Mouse (Mus musculus) layer of hippocampus, postnatal 10 days (tissue): ENCODE results near the gene Adarb1. TPM values are rescaled to one million over a fixed set of nuclear protein-coding genes. Genes with fewer than 3 reads are reported as not detected.
"Not testable (repeated sequence)": the region's sequence is repeated elsewhere in the genome, so short reads cannot be mapped to it uniquely, and the experiment has no call there.

Experiments
- DNase-seq, 2 experiments: peaks; one replicate each; pipeline ENCODE4 v3.0.0; 2021; ENCODE audit warnings: low spot score in 2 of 2
- total RNA-seq, 2 experiments: library from RNA; stranded (reverse); gene quantifications; 2 replicates each; pipeline ENCODE4 v1.2.3; 2021

Gene Adarb1
- total RNA-seq, 2 experiments from 2014 or later, result 72.1 to 77.3 TPM

DNA sequence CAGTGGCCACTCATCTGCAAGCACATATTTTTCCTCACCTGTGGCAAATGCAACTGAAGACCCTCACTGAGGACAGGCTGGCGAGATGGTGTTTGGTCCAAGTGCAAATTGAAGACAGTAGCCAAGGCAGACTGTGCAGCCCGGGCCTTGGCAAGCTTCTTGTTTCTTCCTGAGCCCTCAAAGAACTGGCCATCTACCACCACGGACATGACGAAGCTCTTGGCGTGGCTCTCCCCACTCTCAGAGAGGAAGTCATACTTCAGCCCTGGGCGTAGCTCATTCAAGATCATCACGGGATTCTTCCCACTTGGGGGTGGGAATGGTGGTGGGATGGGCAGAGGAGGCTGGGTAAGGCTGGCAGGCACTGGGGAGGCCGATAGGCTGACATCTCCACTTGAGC, 96.5 kb downstream of the Adarb1 start:
- DNase-seq, result no peak

DNA sequence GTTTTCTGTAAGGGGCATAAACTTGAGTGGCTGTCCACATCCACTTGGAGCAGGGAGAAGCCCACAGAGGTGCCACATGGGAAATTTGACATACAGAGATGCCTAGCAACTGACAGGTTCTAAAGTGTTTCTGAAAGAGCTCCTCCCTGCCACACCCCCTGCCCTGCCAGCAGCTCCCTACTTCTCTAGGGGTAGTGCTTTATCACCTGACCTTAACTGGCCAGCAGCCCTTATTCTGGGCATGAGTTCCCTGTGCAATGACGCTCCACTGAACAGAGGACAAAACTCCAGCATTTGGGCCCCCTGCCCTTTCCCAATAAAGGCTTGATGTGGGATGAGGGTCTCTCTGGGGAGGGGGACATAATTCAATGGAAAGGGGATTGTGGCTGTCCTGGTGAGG, 97.1 kb downstream of the Adarb1 start:
- no peak for DNase-seq

DNA sequence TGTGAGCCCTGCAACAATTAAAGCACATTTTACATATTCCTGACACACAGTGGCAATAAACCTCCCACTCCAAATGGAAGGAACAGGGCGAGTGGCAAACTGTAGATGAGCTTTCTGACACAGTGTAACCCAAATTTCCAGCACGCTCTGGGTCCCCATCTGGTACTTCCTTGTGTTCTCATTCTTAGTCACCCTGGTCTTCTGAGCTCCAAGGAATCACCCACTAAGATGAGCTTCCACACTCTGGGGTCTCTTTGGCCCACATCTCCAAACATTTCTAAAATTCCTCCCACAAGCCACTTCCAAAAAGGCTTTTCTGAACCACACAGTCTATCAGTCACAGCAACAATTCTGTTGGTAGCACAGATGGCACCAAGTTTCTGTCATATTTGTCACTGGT, 102.4 kb downstream of the Adarb1 start:
- peak in 1 of 2 experiments; percentile 36 for DNase-seq

DNA sequence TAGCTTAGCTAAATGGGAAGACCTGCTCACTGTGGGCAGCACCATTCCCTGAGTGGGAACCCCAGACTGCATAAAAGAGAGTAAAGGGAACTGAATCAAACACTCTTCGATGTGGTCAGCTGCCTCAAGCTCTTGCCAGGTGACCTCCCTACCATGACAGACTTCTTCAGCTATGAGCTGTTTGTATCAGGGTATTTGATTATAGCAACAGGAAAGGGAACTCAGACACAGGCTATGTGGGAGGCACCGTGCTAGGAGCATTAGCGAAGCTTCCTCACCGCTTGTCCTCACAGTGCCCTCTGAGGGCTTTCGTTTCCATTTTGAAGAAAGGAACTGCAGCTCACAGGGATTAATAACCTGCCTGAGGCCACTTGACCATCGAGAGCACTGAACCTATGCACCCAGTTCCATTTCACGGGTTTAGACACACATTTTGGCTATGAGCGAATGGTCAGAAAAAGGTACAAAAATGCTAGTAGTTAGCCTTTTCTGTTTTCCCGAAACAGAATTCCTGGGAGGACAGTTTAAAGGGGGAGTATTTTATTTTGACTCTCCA, 103.3 kb downstream of the Adarb1 start:
- no peak for DNase-seq

DNA sequence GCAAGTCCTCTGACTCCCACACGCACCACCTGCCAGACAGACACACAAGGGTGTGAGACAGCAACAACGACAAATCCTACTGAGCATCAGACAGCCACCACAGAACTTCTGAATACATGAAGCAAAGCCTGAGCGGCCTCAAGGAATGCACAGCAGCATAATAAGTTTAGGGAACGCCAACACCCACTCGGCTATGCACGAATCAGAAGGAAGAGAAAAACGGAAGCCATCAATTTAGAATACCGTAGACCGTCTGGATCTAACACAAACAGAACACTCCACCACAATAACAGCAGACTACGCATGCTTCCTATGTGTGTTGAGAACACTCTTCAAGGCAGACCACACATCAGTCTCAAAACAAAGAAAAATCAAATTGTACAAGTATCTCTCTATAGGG, 109.1 kb downstream of the Adarb1 start:
- no peak for DNase-seq

DNA sequence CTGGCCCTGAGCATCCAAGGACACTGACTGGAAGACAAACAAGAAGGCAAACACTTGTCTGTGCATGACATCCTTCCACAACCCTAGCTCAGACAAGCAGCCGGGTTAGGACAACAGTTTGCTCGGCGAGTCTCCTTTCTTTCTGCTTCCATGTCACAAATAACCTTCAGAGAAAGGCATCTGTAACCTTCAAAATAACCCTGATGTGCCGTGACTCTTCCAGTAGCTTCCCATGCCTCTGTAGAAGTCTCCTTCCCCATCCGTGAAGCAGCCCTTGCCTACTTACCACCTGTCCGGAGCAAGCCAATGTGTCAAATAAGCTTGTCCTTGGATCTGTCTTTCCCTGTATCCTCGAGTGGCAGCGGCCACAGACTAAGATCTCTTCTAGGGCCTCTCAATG, 112.3 kb downstream of the Adarb1 start:
- DNase-seq, result no peak

DNA sequence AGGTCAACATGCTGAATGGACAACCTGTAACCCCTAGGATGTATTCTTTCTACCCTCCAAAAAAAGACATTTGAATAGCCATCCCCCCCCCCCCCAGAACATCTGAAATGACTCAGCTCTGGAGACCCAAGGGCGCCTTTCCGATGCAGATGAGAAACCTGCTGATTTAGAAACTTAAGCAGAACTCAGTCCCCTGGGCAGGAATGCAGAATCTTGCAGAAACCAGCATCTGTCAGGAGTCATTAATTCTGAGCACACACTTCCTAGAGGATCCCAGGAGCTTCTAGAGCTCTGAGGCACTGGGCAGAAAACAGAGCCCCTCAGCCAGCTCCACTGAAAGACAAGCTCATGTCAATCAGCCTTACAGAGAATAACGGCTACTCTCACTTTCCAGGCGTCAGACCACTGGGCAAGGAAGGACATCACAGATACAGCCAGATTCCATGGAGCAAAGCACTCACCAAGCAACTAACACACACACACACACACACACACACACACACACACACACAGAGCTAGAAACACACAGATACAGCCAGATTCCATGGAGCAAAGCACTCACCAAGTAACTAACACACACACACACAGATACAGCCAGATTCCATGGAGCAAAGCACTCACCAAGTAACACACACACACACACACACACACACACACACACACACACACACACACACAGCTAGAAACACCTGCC, 113.1 kb downstream of the Adarb1 start:
- no peak for DNase-seq

DNA sequence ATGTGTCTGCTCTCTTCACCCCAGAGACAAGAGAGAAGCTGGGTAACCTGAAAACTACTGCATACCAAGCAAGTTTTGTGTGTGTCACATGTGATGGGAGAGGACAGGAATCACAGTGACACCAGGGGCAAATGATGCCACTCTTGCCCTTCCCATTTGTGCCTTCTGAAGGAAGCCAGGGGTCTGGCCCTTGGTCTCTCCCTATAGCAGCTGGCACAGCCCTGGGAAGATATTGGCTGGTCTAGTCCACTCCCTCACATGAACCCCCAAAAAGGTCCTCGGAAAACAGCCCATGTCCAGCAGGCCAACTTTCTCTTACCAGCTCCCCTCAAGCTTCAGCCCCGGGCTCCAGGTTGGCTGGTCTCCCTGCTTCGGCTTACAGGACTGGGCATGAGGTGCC, 113.7 kb downstream of the Adarb1 start:
- DNase-seq, result no peak

DNA sequence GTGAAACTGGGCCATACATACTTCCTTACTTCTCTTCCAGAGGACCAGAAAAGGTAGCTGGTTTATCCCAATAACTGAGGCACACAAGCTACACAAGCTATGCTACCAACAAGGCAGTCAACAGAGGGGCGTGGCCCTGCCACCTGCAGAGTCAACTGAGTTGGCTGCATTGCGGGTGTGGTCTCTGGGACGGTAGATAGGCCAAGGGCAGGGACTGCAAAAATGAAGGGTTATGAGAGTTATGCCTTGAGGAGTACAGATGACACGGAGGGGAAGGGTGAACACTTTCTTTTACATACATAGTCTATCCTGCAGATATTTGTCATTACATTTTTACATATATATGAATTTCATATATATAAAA, 117.2 kb downstream of the Adarb1 start:
- DNase-seq, result no peak

DNA sequence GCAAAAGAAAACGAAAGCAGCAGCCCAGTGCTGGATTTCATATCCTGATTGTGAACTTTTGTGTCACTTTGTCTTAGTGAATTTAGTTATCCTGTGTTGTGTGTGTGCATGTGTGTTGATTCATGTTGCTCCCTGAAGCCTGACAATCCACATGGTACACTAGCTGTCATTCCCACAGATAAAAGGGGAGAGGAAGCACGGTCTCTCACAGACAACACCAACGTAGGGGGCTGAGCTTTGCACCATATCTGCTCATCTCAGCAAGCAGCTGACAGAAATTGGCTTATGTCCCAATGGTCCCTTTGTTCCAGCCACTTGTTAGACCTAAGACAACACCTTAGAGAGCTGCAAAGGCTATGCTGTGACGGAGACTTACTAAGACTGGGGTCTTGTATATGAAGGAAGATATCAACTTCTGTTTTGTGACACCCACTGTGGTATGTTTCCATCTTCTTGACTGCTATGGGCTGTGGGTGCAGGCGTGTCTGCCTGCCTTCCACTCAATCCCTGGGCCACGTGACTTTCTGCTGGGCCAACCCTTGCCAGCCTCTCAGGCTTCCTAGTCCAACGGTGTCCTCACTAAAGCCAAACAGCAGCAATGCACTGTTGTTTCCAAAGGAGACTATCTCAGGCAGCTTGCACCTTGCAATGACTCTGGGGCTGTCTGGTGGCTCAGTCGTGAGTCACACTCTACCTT, 117.7 kb downstream of the Adarb1 start:
- DNase-seq, result no peak

DNA sequence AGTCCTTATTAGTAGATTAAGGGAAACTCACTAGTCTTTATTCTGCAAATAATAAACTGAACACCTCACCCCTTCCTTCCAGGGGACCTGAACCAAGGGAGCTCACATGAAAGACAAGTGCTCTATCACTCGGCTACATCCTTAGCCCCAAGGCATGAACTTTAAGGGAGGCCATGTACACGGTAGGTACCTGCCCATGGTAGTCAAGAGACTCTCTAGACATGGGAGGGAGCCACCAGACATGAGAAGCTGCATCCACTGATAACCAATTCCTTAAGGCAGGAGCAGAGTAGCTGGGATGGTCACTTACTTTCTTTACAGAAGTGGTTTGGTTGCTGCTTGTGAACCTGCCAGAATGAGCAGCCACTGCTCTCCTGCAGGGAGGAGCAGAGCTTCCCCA, 118.9 kb downstream of the Adarb1 start:
- DNase-seq, result no peak

DNA sequence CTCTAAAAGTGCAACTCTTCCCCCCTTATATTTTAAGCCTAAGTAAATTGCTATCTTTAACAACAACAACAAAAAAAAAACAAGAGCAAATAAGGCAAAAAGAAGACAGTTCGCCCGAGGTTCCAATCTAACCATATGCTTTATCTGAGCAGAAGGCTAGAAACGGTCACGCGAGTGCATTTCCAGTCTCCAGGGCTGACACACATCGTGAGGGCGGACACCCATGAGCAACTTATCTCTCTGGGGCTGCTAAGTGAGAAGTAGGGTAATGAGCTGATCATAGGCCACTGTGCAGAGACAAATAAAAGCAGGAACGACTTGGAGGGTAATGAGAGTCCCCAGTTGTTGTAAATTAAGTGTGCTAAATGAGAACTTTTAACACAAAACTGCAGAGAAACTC, 119.4 kb downstream of the Adarb1 start:
- DNase-seq, result no peak

DNA sequence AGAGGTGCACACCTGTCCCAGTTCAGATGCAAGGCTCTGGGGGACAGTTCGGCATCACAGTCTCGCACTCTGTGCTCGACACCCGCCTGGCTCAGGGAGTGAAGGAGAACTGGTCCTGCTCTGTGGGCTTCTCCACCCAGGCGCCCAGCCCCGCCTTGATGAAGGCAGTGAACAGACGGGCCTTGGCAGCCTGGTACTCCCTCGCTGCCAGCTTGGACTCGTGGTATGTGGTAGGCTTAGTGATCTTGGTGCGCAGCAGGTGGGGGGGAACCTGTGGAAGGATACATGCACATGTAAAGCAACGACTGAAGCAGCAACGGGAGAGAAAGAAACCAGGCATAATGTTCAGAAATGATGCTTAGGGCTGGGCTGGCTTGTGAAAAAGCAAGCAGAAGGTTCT, 123.4 kb downstream of the Adarb1 start:
- no peak for DNase-seq

DNA sequence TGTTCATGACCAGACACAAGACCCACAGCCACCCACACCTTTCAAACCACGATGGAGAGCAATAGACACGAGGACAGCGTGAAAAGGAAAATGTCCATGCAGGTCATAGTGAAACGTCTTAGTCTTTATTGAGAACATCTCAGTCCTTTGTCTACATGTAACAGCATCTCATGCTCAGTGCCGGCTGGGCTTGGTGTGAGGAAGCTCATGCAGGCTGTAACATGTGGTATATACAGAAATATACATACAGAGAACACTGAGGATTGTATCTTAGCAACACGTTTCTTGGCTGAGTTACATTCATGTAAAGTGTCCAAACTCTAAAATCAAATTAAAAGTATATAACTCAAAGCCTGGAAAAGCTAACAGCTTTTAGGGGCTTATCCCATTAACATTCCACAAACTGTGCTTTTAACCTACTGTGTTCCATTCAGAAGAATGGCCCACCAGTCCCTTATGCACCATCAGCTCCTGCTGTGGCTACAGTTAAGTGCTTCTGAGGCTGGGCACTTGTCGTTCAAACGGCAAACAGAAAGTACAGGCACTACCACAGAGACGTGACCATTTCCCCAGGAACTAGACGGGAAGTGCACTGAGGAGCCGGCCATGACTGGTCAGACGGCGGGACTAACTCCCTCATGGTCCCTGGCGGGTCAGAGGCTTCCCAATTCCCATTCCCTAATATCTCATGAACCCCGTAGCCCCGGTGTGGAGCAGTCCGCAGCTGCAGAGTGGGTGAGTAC, 127.3 kb downstream of the Adarb1 start:
- DNase-seq, result peak in 1 of 2 experiments; percentile 9

DNA sequence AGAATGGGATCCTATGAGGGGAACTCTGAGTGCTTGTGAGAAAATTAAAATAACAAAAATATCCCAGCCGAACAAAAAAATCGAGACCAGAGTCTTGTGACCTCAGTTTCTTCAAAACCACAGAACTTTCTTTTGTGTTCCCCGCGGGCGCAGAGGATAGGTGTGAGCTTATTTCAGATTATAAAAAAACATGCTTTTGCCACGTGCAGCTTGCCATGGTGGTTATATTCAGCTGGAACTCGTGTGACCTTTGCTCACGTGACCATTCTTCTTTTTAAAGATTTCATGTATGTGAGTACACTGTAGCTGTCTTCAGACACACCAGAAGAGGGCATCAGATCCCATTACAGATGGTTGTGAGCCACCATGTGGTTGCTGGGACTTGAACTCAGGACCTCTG, 128.5 kb downstream of the Adarb1 start:
- DNase-seq, result no peak

DNA sequence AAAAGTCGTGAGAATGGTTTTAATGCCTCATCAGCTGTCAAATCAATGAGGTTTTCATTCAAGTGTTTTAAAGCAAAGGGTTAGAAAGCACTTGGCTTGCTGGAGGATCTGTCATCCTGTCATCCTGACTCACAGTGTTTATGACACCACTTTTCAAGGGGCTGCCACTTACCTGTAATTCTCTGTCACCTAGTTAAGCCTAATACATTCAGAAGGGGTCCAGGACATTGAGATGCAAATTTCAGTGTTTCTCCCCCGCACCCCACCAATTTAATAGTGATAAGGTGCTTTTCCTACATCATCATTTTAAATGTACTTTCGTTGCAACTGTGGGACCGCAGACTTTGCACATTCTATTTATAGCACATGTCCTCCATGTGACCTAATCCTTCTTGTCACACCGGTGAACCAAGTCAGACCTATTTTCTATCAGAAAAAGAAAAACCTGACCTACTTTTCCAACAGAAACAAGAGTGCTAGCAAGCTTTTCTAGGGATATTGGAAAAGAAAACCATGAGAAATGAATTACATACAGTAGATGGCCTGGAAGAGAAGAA, 129.4 kb downstream of the Adarb1 start:
- no peak for DNase-seq

DNA sequence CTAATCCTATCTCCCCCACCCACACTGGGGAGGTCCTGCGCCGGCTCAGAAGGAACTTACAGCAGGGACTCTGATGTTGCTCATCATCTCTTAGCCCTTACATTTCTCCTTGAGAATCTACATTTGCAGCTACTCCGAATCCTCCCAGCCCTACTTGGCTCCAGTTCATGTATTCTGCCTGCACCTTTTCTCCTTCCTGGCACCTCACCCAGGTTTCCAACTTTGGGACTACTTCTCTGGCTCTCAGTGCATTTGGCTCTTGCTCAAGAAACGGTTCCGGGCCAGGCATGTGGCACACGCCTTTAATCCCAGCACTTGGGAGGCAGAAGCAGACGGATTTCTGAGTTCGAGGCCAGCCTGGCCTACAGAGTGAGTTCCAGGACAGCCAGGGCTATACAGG, 130.4 kb downstream of the Adarb1 start:
- no peak for DNase-seq

DNA sequence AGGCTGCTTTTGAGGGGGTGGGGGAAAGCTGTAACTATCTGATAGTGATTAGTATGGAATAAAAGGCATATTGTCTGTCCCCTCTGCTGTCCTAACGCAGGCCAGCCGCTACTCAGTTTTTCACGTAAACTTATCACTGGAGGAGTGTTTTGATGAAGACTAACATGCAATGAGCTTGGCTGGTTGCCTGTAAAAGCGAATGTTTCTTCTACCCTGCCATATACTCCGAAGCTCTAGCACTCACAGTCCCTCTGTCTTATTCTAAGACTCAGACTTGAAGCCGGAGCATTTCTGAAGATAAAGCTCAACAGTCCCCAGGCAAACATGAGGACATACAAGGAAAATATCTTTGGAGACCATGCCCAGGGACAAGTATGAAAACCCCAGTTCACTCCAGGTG, 133.2 kb downstream of the Adarb1 start:
- no peak for DNase-seq

DNA sequence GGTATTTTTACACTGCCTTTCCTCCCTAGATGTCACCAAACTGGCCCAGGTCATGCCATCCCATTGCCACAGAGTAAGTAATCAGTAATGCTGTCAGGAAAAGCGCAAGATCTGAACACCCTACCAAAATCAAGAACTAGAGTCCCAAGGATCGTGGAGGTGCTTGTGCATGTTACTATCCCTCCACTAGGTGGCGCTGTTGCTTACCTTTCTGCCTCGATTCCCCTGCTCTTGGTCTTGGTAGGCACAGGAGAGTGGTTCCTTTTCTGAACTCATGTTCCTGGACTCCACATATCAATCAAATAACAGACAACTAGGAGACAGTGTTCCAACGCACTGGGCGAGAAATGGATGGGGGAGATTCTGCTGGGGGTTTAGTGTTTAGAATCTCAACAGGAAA, 135.2 kb downstream of the Adarb1 start:
- peak; percentile 84 to 85 for DNase-seq

DNA sequence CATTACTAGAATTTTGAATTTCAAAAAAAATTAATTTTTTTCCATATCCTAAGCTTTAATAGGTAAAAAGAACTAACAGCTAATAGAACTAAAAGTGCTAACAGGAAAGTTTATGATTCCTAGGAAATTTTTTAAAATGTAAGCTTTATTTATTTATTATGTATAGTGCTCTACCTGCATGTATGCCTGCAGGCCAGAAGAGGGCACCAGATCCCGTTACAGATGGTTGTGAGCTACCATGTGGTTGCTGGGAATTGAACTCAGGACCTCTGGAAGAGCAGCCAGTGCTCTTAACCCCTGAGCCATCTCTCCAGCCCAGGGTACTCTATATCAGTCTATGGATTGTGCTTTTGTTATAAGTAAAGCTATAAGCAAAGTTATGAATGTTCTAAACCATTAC, 136.0 kb downstream of the Adarb1 start:
- not testable (repeated sequence) for DNase-seq

DNA sequence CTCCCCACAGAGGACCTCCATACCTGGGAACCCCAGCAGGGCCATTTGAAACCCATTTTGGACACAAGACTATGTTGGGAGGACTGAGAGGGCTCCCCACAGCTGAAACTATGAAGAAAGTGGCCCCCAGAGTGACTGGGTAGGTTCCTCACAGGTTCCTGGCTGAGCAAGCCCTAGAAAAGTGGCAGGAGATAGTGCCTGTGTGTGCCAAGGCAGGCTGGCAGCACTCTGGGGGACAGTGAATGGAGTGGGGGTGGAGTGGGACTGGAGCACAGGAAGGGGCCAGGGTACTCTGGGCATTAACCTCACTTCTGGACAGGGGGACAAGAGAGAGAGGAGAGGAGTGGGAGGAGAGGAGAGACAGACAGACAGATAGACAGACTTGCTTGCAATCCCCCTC, 144.3 kb downstream of the Adarb1 start:
- DNase-seq, result no peak
